Mouse (Mus musculus) monocyte, adult 2 months (primary cell): ENCODE measurements around the gene Pak2.
"Not testable (repeated sequence)": the region's sequence is repeated elsewhere in the genome, so short reads cannot be mapped to it uniquely, and the experiment has no call there.

Source experiments
- DNase-seq, 2 experiments: peaks; one replicate each; pipeline ENCODE4 v3.0.0; 2022; ENCODE audit warnings: low spot score in 2 of 2, low read depth in 1 of 2

The Pak2 gene

GRCm38 (mm10) chr16:32097757-32098156, 18.6 kb upstream of the Pak2 start:
- DNase-seq = not testable (repeated sequence)

DNA sequence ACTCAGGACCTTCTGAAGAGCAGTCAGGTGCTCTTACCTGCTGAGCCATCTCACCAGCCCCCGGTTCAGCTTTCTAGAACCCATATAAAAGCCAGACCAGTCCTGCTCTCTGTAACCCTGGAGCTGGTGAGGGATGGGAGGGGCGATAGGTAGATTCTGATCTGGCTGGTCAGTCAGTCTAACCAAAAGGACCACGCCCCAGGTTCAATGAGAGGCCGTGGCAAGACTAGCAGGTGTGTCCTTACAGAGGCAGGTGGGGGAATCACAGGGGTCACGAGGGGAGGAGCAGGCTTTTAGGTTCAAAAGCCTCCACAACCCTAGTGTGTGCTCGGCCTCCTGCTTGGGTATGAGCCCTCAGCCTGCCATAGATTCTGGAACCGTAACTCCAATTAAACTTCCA, 12.3 kb upstream of the Pak2 start:
- no peak for DNase-seq

DNA sequence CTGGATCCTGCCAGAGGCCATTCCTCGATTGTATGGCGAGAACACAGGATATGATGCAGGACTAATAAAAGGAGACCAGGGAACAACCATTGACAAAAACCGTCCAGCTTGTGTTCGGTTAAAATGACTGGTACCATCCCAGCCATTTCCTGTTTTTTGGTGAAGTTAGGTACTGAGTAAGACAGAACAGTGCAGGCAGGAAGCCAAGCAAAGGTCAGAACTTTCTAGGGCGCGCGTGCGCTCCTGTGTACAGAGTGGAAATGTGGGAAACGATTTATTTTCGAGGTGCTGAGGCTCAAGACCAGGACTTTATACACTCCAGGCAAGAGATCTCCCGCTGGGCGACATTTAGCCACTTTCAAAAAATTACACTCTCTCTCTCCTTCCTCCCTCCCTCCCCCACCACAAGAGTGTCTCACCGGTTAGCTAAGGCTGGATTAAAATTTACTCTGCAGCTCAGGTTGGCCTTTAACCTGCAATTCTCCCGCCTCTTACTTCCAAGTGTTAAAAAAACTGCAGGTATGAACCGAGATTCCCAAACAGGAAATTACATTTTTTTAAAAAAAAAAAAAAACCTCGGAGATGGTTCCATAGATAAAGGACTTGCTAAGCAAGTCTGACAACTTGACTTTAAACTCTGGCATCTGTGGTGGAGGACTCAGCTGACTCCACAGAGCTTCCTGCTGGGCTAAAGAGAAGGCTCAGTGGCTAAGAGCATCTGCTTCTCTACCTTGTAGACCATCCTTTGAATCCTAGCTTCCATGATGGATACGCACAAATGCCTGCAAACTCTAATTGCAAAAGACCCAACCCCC, 8.7 kb upstream of the Pak2 start:
- no peak for DNase-seq

DNA sequence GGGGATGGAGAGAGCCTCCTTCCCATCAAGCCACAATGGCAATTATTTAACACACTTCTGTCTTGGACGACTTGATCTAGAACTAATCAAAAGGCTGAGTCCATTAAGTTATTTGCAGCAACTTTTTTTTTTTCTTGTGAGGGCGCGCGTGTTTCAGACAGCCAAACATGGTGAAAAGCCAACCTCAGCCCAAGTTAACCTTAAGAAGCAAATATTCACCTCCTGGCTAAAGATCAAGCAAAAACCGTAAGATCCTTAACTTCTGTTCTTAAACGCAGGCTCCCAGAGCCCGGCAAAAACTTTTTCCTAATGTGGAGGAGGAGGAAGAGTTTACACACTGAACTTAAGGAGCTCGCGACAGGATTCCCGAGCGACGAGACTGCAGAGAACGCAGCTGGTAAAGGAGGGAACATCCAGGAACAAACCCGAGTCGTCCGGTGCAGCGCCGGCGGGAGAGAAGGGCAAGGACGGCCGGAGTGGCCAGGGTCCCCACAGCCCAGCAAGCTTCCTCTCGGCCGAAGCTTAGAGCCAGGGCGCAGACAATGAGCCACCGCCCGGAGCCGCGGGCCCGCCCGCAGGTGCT, 643 bp downstream of the Pak2 start:
- no peak for DNase-seq

GRCm38 (mm10) chr16:32077648-32078407, 1.3 kb downstream of the Pak2 start:
- DNase-seq = no peak

GRCm38 (mm10) chr16:32076406-32076805, 2.7 kb downstream of the Pak2 start:
- DNase-seq = no peak

DNA sequence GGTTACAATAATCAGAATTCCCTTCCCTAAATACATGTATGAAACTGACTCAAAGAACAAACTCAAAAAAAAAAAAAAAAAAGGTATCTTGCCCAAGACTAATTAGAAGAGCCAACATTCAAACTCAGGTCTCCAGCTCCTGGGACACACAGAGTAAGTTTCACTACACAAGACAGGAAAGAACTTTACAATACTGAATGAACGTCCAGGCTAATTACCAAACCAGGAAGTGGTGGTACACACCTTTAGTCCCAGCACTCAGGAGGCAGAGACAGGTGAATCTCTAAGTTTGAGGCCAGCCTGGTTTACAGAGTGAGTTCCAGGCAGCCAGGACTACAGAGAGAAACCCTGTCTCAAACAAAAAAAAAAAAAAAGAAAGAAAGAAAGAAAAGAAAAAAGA, 3.4 kb downstream of the Pak2 start:
- DNase-seq = no peak

DNA sequence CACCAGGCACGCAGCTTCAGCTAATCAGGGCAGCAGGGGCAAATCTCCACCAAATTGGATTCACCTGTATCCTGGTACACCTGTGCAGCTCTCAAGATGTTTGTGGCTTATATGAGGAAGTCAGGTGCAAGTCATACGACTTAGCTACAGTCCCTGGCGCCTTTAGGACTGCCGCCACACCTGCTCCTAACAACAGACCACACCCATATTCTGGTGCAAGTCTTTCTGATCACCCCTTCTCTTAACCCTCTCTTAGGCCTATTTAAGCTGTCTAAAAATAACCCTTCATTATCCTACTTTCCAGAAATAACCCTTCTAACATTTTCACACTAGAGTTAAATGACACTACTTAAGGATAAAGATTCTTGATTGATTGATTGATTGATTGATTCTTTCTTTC, 9.1 kb downstream of the Pak2 start:
- DNase-seq = not testable (repeated sequence)

DNA sequence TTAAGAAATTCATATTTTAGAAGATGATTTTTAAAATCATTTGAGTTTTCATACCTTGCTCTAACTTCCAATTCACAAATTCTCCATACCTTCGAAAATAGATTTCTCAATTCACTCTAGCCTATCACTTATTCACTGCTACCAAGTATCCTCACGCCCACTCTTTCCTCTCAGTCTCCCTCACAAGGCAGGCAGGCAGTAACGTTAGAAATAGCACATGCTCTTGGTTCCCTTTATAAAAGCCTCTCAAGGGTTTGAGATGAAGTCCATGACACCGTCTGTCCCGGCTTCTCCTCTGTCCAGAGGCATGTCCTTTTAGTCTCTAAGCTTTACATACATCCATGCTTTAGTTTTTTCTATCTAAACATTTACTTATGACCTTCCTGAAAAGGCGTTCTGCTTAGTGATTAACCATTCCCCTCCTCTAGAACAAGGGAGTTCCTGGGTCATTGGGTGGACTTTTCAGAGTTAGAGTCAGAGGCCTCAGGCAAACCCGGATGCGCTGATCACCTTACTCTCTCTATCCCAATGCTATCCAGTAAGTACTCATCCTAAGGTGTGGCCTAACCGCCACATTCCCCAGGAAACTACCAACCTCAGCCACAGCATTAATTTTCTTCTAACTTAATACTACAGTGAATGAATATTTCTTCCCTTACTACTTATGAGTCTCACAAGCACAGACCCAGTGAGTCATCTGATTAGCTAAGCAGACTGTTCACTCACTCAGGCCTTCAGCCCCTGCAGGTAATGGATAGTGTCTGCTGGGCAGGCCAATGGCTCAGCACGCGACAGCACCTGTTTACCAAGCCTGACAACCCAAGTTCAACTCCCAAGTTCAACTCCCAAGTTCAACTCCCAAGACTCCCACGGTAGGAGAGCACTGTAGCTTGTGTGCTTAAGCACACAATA, 10.5 kb downstream of the Pak2 start:
- no peak for DNase-seq

DNA sequence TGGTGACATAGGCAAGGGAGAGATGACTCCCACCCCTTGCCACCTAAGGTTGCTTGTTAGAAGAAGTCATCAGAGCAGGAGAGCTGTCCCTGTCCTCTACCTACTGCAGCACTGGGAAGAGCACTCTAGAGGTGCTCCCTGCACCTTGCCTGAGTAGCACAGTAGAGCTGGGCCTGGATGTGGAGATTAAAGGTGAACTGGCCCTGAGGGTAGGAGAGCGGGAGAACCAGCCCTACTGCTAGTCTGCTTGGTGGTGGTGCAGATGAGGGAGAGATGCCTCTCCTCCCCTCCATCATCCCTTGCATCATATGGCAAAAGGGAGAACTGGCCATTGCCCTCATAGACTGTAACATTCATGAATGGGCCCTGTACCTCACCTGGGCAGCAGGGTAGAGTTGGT, 12.2 kb downstream of the Pak2 start:
- no peak for DNase-seq

GRCm38 (mm10) chr16:32063900-32064299, 15.2 kb downstream of the Pak2 start:
- DNase-seq = no peak

DNA sequence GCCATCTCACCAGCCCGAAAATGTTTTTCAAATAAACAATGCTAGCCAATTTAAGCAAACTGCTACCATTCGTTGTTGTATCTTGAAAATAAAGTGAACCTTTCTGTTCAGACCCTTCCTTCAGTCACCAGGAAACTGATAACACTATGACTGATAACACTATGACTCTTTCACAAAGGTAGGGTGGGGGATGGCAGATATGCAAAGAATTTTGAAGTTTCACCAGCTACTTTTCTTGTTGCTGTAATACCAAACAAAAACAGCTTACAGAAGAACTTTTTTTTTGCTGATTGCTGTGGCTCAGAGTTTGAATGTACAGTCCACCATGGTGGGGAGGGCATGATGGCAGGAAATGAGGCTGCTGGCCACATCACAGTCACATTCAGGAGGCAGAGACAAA, 16.9 kb downstream of the Pak2 start:
- no peak for DNase-seq

DNA sequence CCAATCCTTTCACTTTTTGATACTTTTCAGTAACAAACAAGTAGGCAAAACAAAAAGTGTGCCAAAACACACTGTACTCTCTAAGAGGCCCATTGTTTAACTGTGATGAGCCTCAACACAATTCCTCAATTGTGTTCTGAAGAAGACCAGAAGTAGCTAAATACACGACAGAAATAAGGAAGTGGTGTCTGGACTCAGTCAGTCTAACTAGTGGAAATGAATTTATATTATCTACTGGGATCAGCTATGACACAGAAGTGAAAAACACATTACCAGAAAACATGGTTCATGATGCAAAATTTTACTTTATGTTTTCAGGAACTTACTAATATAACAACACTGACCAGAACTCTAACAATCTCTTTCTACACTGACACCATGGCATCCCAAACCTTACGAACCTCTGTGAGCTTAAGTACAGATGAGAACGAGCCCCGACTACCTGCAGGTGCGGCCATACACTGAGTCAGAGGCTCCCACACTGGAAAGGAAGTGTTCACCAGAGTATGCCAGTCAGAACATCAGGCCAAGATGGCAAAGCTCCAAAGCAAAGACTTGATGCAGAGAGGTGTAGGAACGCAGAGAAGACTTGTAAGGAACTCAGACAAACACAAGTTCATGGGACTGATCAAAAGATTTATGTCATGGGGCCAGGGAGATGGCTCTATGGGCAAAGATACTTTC, 19.2 kb downstream of the Pak2 start:
- DNase-seq = no peak

GRCm38 (mm10) chr16:32058817-32059216, 20.3 kb downstream of the Pak2 start:
- no peak for DNase-seq

GRCm38 (mm10) chr16:32042367-32042766, 36.8 kb downstream of the Pak2 start:
- DNase-seq = no peak

GRCm38 (mm10) chr16:32019678-32020077, 59.5 kb downstream of the Pak2 start:
- no peak for DNase-seq

DNA sequence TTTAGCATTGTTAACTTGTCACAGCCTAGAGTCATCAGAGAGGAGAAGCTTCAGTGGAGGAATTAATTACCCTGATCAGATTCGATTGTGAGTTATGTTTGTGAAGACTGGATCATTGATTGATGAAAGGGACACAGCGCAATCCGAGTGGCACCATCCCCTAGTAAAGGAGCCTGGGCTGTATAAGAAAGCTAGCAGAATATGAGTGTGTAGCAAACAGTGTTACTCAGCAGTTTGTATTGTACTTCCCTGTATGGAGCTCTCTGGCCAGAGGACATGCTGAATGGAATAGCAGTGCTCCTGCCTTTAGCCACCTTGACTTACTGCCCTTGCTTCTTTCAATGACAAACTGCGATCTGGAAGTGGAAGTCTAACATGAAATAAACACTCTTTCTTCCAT, 68.8 kb downstream of the Pak2 start:
- DNase-seq = no peak

GRCm38 (mm10) chr16:32009913-32010312, 69.2 kb downstream of the Pak2 start:
- DNase-seq = no peak

DNA sequence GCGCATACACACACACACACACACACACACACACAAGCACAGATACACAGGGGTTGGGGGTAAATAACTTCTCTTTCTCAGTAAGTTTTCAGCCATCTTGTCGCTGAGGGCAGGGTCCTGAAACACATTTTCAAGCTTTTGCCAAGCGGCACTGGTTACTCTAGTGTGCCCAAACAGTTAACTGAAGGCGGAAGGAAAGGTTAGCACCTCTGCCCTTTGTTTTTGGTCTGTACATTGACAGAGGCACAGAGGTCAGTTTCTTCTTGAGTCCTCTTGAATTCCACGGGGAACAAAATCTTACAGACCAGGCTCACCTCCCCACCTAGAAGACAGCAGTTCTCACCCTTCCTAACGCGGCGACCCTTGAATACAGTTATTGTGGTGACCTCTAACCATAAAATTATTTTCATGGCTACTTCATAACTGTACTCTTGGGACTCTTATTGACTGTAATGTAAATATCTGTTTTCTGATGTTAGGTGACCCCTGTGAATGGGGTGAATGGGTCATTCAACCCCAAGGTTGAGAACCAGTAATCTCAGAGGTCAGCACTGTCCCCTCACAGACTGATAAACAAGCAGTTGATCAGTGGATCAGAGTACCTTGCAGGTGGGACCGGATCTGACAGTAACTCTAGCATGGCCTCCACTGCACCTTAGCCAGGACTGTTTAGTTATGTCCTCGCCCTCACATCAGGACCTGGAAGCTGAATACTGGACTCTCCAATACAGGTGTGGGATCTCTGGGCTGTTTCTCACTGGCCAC, 70.4 kb downstream of the Pak2 start:
- no peak for DNase-seq

DNA sequence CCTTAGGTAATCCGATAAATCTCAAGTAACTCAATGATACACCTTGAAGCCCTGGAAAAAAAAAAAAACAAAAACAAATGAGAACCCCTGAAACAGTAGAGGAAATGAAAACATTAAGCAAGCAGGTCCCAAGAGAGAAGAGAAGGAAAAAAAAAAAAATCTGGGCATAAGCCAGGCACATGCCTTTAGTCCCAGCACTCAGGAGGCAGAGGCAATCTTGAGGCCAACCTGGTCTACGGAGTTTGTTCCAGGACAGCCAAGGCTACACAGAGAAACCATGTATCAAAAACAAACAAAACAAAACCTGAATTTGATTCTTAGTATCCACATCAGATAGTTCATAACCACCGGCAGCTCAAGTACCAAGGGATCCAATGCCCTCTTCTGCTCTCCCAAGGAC, 74.4 kb downstream of the Pak2 start:
- no peak for DNase-seq
